Mouse (Mus musculus): ENCODE measurements around the gene Lhfpl4. TPM values are rescaled to one million over a fixed set of nuclear protein-coding genes. Genes with fewer than 3 reads are reported as not detected.

The Lhfpl4 gene
- polyA plus RNA-seq, 1 experiment from 2014 or later: 21.9 TPM

DNA sequence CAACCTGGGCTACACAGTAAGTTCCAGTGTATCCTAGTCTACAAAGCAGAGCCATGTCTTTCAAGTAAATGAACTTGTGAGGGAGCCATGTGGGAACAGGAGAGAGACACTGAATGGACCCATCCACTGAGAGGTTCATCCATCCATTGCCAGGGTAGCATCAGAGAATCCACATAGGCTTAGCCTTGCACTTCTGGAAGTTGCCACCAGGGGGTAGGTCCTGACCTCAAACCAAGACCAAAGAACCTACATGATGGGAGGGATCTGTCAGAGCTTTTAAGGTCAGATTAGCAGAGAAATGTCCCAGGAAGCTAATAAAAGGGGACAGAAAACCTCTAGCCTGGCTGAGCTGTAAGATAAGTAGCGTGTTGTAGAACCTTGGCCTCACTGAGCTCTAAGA is 22.6 kb downstream of the Lhfpl4 start:
- H3K27ac ChIP-seq (ENCODE audit: low read depth, low read length): no peak overlapping the region
- H3K27me3 ChIP-seq (ENCODE audit: control insufficient read depth, insufficient read depth, low read length): no peaks in the 10 kb centered on the region
- no peak for ATAC-seq (ENCODE audit: low read depth)
- no peak overlapping the region for H3K9ac ChIP-seq (replicated peaks; ENCODE audit: low read depth, low read length)
- 62% methylated on average over 1 of the region's 1 CpGs for WGBS
- H3K4me2 ChIP-seq (ENCODE audit: low read depth, low read length): no peak overlapping the region
- no peak overlapping the region for H3K4me3 ChIP-seq (ENCODE audit: low read depth, low read length)
- H3K4me1 ChIP-seq (ENCODE audit: control insufficient read depth, insufficient read depth, low read length): no peaks in the 10 kb centered on the region
- no peaks in the 10 kb centered on the region for H3K9me3 ChIP-seq (ENCODE audit: control insufficient read depth, low read length)
- peaks cover 24% of the 10 kb centered on the region for H3K36me3 ChIP-seq (ENCODE audit: control insufficient read depth, insufficient read depth, low read length)

DNA sequence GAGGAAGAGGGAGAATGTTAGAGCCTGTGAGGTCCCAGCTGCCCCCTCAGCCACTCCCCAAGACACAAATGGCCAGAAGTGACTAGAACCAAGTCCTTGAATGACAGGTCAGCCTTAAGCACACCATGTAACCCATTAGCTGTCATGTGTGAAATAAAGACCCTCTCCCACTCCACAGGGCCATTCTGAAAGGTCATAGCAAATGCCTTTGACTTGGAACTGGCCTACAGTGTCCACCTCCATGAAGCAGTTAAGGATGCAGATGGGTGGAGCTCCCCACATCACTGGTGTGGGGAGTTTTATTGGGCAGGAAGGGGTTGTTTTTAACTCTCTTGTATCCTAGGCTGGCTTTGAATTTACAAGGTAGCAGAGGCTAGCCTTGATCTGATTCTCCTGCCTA is 23.2 kb downstream of the Lhfpl4 start:
- Histone ChIP-seq H3K9me3 (ENCODE audit: control insufficient read depth, low read length) (no peaks in the 10 kb centered on the region), H3K27me3 (ENCODE audit: control insufficient read depth, insufficient read depth, low read length) (no peaks in the 10 kb centered on the region), H3K4me2 (ENCODE audit: low read depth, low read length) (no peak overlapping the region), H3K27ac (ENCODE audit: low read depth, low read length) (no peak overlapping the region), H3K4me1 (ENCODE audit: control insufficient read depth, insufficient read depth, low read length) (no peaks in the 10 kb centered on the region), H3K36me3 (ENCODE audit: control insufficient read depth, insufficient read depth, low read length) (peaks cover 24% of the 10 kb centered on the region), H3K4me3 (ENCODE audit: low read depth, low read length) (no peak overlapping the region), H3K9ac (replicated peaks; ENCODE audit: low read depth, low read length) (no peak overlapping the region)
- ATAC-seq (ENCODE audit: low read depth): no peak

DNA sequence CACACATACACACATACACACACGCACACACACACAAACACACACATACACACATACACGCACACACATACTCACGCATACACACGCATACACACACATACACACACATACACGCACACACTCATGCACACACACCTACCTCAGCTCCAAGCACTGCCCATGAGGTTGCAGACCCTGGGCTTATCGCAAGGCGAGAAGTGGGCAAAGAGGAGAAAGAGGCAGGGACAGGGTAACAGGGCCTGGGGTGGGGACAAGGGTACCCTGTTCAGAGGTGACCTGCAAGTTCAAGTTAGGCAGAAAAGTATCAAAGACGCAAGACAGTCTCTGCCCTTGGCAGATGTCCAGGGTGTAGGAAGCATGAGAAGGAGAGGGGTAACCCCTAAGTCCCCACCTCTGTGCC is 24.5 kb downstream of the Lhfpl4 start:
- Histone ChIP-seq H3K4me2 (ENCODE audit: low read depth, low read length) (no peak overlapping the region), H3K27ac (ENCODE audit: low read depth, low read length) (no peak overlapping the region), H3K9me3 (ENCODE audit: control insufficient read depth, low read length) (no peaks in the 10 kb centered on the region), H3K4me3 (ENCODE audit: low read depth, low read length) (no peak overlapping the region), H3K36me3 (ENCODE audit: control insufficient read depth, insufficient read depth, low read length) (peaks cover 19% of the 10 kb centered on the region), H3K9ac (replicated peaks; ENCODE audit: low read depth, low read length) (no peak overlapping the region), H3K4me1 (ENCODE audit: control insufficient read depth, insufficient read depth, low read length) (no peaks in the 10 kb centered on the region), H3K27me3 (ENCODE audit: control insufficient read depth, insufficient read depth, low read length) (no peaks in the 10 kb centered on the region)
- WGBS: 92% methylated on average over 8 of the region's 8 CpGs
- no peak for ATAC-seq (ENCODE audit: low read depth)

DNA sequence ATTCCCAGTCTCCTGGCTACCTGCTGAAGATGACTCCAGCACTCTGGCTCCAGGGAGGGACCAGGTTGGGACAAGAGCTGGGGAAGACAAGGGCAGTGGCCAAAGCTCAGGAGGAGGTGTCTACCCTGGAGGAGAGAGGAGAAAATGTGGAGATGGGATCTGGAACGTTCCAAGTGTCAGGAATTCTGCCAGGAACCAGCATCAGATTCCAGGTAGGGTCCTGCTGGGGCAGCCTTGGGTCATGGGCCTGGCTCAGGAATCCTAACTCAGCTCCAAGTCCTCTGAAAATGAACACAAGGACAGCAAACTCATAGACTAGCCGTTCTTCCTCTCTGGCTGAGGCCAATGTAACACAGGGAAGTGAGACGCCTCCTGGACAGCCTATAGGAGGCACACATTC is 25.3 kb downstream of the Lhfpl4 start:
- Histone ChIP-seq H3K4me3 (ENCODE audit: low read depth, low read length) (no peak overlapping the region), H3K9ac (replicated peaks; ENCODE audit: low read depth, low read length) (no peak overlapping the region), H3K27me3 (ENCODE audit: control insufficient read depth, insufficient read depth, low read length) (no peaks in the 10 kb centered on the region), H3K4me2 (ENCODE audit: low read depth, low read length) (no peak overlapping the region), H3K4me1 (ENCODE audit: control insufficient read depth, insufficient read depth, low read length) (no peaks in the 10 kb centered on the region), H3K9me3 (ENCODE audit: control insufficient read depth, low read length) (no peaks in the 10 kb centered on the region), H3K27ac (ENCODE audit: low read depth, low read length) (no peak overlapping the region), H3K36me3 (ENCODE audit: control insufficient read depth, insufficient read depth, low read length) (peaks cover 15% of the 10 kb centered on the region)
- ATAC-seq (ENCODE audit: low read depth): no peak
- 83% methylated on average over 3 of the region's 3 CpGs for WGBS

DNA sequence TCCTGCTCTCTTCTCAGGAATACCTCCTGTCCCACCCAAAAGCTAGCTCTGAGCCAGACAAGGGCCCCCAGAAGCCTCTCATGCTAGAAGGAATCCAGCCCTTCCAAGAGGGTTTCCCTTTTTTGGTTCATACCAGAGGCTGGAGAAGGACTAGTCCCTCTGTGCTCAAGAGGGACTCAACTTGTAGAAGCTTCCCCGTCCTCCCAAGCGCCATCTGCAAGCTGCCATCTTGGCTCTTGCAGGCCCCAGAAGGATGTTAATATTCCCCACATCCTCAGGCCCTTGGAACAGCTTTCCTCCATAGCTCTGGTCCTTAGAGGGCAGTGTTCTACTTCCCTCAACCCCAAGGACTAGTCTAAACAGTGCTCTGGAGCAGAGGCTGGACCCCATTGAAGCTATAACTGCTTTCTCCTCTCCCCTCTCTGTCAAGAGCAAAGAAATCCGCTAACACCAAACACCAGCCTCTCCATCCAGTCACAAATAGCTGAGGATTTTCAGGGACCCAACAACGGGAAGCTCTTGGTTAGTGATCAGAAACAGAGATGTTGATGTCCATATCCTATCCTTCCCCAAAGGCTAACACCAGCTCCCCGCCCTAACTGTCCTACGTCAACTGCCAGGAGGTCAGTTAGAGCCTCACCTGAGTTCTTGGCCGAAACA is 26.7 kb downstream of the Lhfpl4 start:
- Histone ChIP-seq H3K4me1 (ENCODE audit: control insufficient read depth, insufficient read depth, low read length) (no peaks in the 10 kb centered on the region), H3K4me3 (ENCODE audit: low read depth, low read length) (no peak overlapping the region), H3K9ac (replicated peaks; ENCODE audit: low read depth, low read length) (no peak overlapping the region), H3K4me2 (ENCODE audit: low read depth, low read length) (no peak overlapping the region), H3K9me3 (ENCODE audit: control insufficient read depth, low read length) (no peaks in the 10 kb centered on the region), H3K27ac (ENCODE audit: low read depth, low read length) (no peak overlapping the region), H3K36me3 (ENCODE audit: control insufficient read depth, insufficient read depth, low read length) (peaks cover 15% of the 10 kb centered on the region), H3K27me3 (ENCODE audit: control insufficient read depth, insufficient read depth, low read length) (no peaks in the 10 kb centered on the region)
- WGBS: 91% methylated on average over 7 of the region's 7 CpGs
- ATAC-seq (ENCODE audit: low read depth): no peak

DNA sequence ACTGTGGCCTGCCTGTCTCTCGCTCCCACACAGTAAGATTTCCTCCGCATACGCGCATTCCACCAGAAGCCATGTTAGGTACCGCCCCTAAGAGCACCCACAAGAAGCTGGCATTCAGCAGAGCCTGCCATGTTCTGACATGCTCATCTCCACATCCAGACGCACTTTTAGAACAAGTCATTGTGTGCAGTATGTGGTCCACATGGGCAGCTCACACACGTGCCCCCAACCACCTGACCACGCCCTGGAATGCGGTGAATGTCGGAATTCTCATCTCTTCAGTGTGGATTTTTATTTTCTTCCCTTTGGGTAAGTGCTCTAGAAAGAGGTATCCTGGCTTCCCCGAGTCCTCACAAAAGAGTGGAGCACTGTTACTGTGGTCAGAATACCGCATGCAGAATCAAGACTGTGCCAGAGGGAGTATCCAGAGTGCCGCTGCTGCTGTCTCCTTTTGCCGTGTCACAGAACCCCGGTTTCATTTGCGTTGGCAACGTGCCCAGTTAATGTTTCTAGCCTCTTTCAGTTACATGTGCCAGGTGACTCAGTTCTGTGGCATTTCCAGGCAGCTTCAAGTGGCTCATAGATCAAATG is 28.4 kb downstream of the Lhfpl4 start:
- H3K27me3 ChIP-seq (ENCODE audit: control insufficient read depth, insufficient read depth, low read length): no peaks in the 10 kb centered on the region
- H3K9me3 ChIP-seq (ENCODE audit: control insufficient read depth, low read length): no peaks in the 10 kb centered on the region
- peaks cover 10% of the 10 kb centered on the region for H3K36me3 ChIP-seq (ENCODE audit: control insufficient read depth, insufficient read depth, low read length)
- WGBS: 72% methylated on average over 17 of the region's 17 CpGs
- H3K9ac ChIP-seq (replicated peaks; ENCODE audit: low read depth, low read length): no peak overlapping the region
- no peak overlapping the region for H3K4me3 ChIP-seq (ENCODE audit: low read depth, low read length)
- H3K4me2 ChIP-seq (ENCODE audit: low read depth, low read length): no peak overlapping the region
- no peaks in the 10 kb centered on the region for H3K4me1 ChIP-seq (ENCODE audit: control insufficient read depth, insufficient read depth, low read length)
- ATAC-seq (ENCODE audit: low read depth): peak; percentile 57
- H3K27ac ChIP-seq (ENCODE audit: low read depth, low read length): no peak overlapping the region

DNA sequence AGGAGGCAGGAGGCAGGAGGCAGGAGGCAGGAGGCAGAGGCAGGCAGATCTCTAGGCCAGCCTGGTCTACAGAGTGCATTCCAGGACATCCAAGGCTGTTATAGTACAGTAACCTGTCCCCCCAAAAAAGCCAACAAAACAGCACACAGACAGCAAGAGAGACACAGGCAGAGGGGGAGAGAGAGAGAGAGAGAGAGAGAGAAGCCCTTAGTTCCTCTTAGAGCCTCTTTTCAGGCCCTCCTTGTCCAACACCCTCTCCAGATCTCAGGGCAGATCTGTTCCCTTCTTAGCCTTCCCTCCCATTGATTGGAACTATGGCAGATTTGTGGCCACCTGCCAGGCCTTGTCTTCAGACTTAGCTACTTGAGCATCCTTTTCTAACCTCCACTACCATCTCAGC is 31.7 kb downstream of the Lhfpl4 start:
- Histone ChIP-seq H3K4me1 (ENCODE audit: control insufficient read depth, insufficient read depth, low read length) (no peaks in the 10 kb centered on the region), H3K9ac (replicated peaks; ENCODE audit: low read depth, low read length) (no peak overlapping the region), H3K27me3 (ENCODE audit: control insufficient read depth, insufficient read depth, low read length) (no peaks in the 10 kb centered on the region), H3K27ac (ENCODE audit: low read depth, low read length) (no peak overlapping the region), H3K4me2 (ENCODE audit: low read depth, low read length) (no peak overlapping the region), H3K9me3 (ENCODE audit: control insufficient read depth, low read length) (no peaks in the 10 kb centered on the region), H3K4me3 (ENCODE audit: low read depth, low read length) (no peak overlapping the region), H3K36me3 (ENCODE audit: control insufficient read depth, insufficient read depth, low read length) (no peaks in the 10 kb centered on the region; the same call in 1 of the 2 replicates)
- no peak for ATAC-seq (ENCODE audit: low read depth)

DNA sequence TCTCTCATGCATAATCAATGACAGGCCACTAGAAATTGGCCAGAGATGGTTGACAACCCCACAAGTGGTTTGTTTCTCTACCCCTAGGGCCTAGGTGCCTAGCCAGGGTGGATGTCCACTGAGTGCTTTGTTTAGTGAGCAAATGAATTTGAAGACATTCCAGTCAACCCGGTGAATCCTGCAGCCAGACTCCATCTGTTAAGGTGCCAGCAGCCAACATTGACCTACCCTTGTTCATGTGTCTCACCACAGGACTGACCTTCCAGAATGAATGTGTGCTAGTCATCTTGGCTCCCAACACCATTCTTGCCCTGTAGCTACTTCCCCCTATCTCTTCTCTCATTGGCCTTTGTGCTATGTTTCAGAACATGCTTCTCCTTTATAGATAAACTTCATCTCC is 33.2 kb downstream of the Lhfpl4 start:
- Histone ChIP-seq H3K36me3 (ENCODE audit: control insufficient read depth, insufficient read depth, low read length) (no peaks in the 10 kb centered on the region; the same call in 1 of the 2 replicates), H3K9ac (replicated peaks; ENCODE audit: low read depth, low read length) (no peak overlapping the region), H3K4me3 (ENCODE audit: low read depth, low read length) (no peak overlapping the region), H3K27ac (ENCODE audit: low read depth, low read length) (no peak overlapping the region), H3K27me3 (ENCODE audit: control insufficient read depth, insufficient read depth, low read length) (no peaks in the 10 kb centered on the region), H3K9me3 (ENCODE audit: control insufficient read depth, low read length) (no peaks in the 10 kb centered on the region), H3K4me2 (ENCODE audit: low read depth, low read length) (no peak overlapping the region), H3K4me1 (ENCODE audit: control insufficient read depth, insufficient read depth, low read length) (no peaks in the 10 kb centered on the region)
- ATAC-seq (ENCODE audit: low read depth): no peak
- WGBS: 93% methylated on average over 1 of the region's 1 CpGs

DNA sequence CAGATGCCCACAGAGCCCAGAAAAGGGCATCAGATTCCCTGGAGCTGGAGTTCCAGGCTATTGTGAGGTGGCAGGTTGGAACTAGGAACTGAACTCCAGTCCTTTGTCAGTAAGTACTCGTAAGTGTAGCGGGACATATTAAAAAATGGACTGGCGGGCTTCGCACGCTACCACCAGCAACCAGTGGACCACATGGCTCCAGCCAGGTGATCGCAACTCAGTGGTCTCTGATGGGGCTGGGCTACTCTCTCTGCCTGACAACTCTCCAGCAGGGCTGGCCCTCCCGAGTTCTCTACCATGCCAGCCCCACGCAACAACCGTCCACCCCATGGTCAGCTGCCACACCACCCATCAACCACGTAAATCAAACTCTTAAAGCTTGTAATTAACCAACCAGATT is 35.1 kb downstream of the Lhfpl4 start:
- no peak for ATAC-seq (ENCODE audit: low read depth)
- Histone ChIP-seq H3K4me1 (ENCODE audit: control insufficient read depth, insufficient read depth, low read length) (no peaks in the 10 kb centered on the region), H3K36me3 (ENCODE audit: control insufficient read depth, insufficient read depth, low read length) (peaks cover 3% of the 10 kb centered on the region; the same call in 1 of the 2 replicates), H3K27ac (ENCODE audit: low read depth, low read length) (no peak overlapping the region), H3K9me3 (ENCODE audit: control insufficient read depth, low read length) (no peaks in the 10 kb centered on the region), H3K4me2 (ENCODE audit: low read depth, low read length) (no peak overlapping the region), H3K27me3 (ENCODE audit: control insufficient read depth, insufficient read depth, low read length) (no peaks in the 10 kb centered on the region), H3K4me3 (ENCODE audit: low read depth, low read length) (no peak overlapping the region), H3K9ac (replicated peaks; ENCODE audit: low read depth, low read length) (no peak overlapping the region)
- 94% methylated on average over 10 of the region's 10 CpGs for WGBS

Data from neural tube, embryonic 14.5 days (tissue).